Mouse (Mus musculus): ENCODE results near the gene Vmn1r5.
"Not testable (repeated sequence)": the region's sequence is repeated elsewhere in the genome, so short reads cannot be mapped to it uniquely, and the experiment has no call there.

The Vmn1r5 gene

GRCm38 (mm10) chr6:56969973-56970372, at the start of gene Vmn1r5:
Gene Vmn1r5 (plus strand): TSS chr6:56970273.
- no peak for DNase-seq (ENCODE audit: extremely low read depth, low read depth)

GRCm38 (mm10) chr6:56923331-56923725, 46.7 kb upstream of the Vmn1r5 start:
- DNase-seq (ENCODE audit: extremely low read depth, low read depth) = no peak

GRCm38 (mm10) chr6:56923726-56924707, 46.1 kb upstream of the Vmn1r5 start, which contains the start of the genes Nt5c3 and Vmn1r4:
Gene Nt5c3 (minus strand): TSS chr6:56923932.
Gene Vmn1r4 (plus strand): TSS chr6:56924015.
- DNase-seq (ENCODE audit: extremely low read depth, low read depth) = peak; percentile 87

- DNase-seq (ENCODE audit: extremely low read depth, low read depth) = no peak
Measured at GRCm38 (mm10) chr6:56931648-56932415, 38.2 kb upstream of the Vmn1r5 start.

- DNase-seq (ENCODE audit: extremely low read depth, low read depth) = no peak
Measured at GRCm38 (mm10) chr6:56932464-56932863, 37.6 kb upstream of the Vmn1r5 start.

- DNase-seq (ENCODE audit: extremely low read depth, low read depth) = no peak
Measured at GRCm38 (mm10) chr6:56934366-56934765, 35.7 kb upstream of the Vmn1r5 start.

- no peak for DNase-seq (ENCODE audit: extremely low read depth, low read depth)
Measured at GRCm38 (mm10) chr6:56956436-56956835, 13.6 kb upstream of the Vmn1r5 start.

GRCm38 (mm10) chr6:56996943-56997342, 26.9 kb downstream of the Vmn1r5 start, which contains the start of gene Vmn1r6:
Gene Vmn1r6 (plus strand): TSS chr6:56997243.
- DNase-seq (ENCODE audit: extremely low read depth, low read depth) = no peak

GRCm38 (mm10) chr6:57025224-57025623, 55.2 kb downstream of the Vmn1r5 start, which contains the start of gene Vmn1r7:
Gene Vmn1r7 (minus strand): TSS chr6:57025324.
- DNase-seq (ENCODE audit: extremely low read depth, low read depth) = not testable (repeated sequence)

GRCm38 (mm10) chr6:57031984-57032383, 61.9 kb downstream of the Vmn1r5 start, which contains the start of gene Vmn1r8:
Gene Vmn1r8 (plus strand): TSS chr6:57032284.
- no peak for DNase-seq (ENCODE audit: extremely low read depth, low read depth)

GRCm38 (mm10) chr6:57034674-57035073, 64.6 kb downstream of the Vmn1r5 start:
- no peak for DNase-seq (ENCODE audit: extremely low read depth, low read depth)
